In genomic region chr15:79791502-79791901, GRCm38 (mm10) we compare ENCODE assay signal across 10 mouse cellular contexts. TPM values are rescaled to one million over a fixed set of nuclear protein-coding genes. Genes with fewer than 3 reads are reported as not detected.
DNase-seq lines count a peak whose midpoint lies in the region; ATAC-seq lines count a peak whose summit lies in the region.
"Had no signal": no experiment of that assay in that cellular context is flagged by ENCODE, and none has a peak within 500 bp of the region (broad histone marks: within the 10 kb centered on the region; RNA-seq: fewer than 3 reads in every experiment).

No protein-coding gene starts in this region.

- H3K4me2 ChIP-seq in forebrain, embryonic 14.5 days (ENCODE audit: low read length), result no peak overlapping the region
- H3K4me2 ChIP-seq in forebrain, embryonic 15.5 days (replicated peaks), result no peak overlapping the region
- H3K4me2 ChIP-seq: heart, embryonic 13.5 days had no signal

- H3K9me3 ChIP-seq in forebrain, embryonic 14.5 days (replicated peaks; ENCODE audit: control insufficient read depth, low read length), result no peaks in the 10 kb centered on the region
- no peaks in the 10 kb centered on the region for H3K9me3 ChIP-seq in forebrain, embryonic 15.5 days
- H3K9me3 ChIP-seq: heart, embryonic 13.5 days had no signal

- no peaks in the 10 kb centered on the region for H3K36me3 ChIP-seq in forebrain, embryonic 14.5 days (ENCODE audit: control insufficient read depth, insufficient read depth, low read length)
- H3K36me3 ChIP-seq in forebrain, embryonic 15.5 days, result no peaks in the 10 kb centered on the region
- H3K36me3 ChIP-seq: heart, embryonic 13.5 days had no signal

- no peaks in the 10 kb centered on the region; the same call in 1 of the 2 replicates for H3K4me1 ChIP-seq in forebrain, embryonic 14.5 days (ENCODE audit: control insufficient read depth, insufficient read depth, low read length)
- H3K4me1 ChIP-seq in forebrain, embryonic 15.5 days, result peaks cover 3% of the 10 kb centered on the region; the same call in 1 of the 2 replicates
- H3K4me1 ChIP-seq: heart, embryonic 13.5 days had no signal

- H3K9ac ChIP-seq in forebrain, embryonic 14.5 days (ENCODE audit: low read length), result no peak overlapping the region
- H3K9ac ChIP-seq in forebrain, embryonic 15.5 days (replicated peaks), result no peak overlapping the region
- H3K9ac ChIP-seq: heart, embryonic 13.5 days had no signal

- intact Hi-C loops in gastrocnemius, postnatal 36 days (cut with DNase I), result no loop called here

- H3K4me3 ChIP-seq in forebrain, embryonic 14.5 days (ENCODE audit: low read depth, low read length), result no peak overlapping the region
- H3K4me3 ChIP-seq in forebrain, embryonic 15.5 days, result no peak overlapping the region
- H3K4me3 ChIP-seq: heart, embryonic 13.5 days had no signal

- WGBS in forebrain, embryonic 14.5 days, result 5% methylated on average over 12 of the region's 12 CpGs
- 5% methylated on average over 12 of the region's 12 CpGs for WGBS in forebrain, embryonic 15.5 days

- ATAC-seq in forebrain, embryonic 14.5 days, result no peak
- ATAC-seq in forebrain, embryonic 15.5 days (replicated peaks), result no peak
- ATAC-seq in megakaryocyte-erythroid progenitor cell, adult 5-6 weeks (replicated peaks; ENCODE audit: low FRiP score, low TSS enrichment, poor library complexity, severe bottlenecking), result 0 out of 2 replicates have a peak, but pooled peaks have one; percentile 50
- ATAC-seq in erythroid progenitor cell, adult 5-6 weeks (replicated peaks; ENCODE audit: low FRiP score, poor library complexity, severe bottlenecking), result no peak
- ATAC-seq: Patski had no signal

- H3K27me3 ChIP-seq in forebrain, embryonic 14.5 days (replicated peaks; ENCODE audit: control insufficient read depth, insufficient read depth, low read length), result no peaks in the 10 kb centered on the region; the same call in 1 of the 2 replicates
- H3K27me3 ChIP-seq in forebrain, embryonic 15.5 days, result no peaks in the 10 kb centered on the region

- no peak overlapping the region for H3K27ac ChIP-seq in forebrain, embryonic 14.5 days (ENCODE audit: low read depth, low read length)
- H3K27ac ChIP-seq in forebrain, embryonic 15.5 days (replicated peaks), result no peak overlapping the region
- H3K27ac ChIP-seq: heart, embryonic 13.5 days had no signal

- DNase-seq in forebrain, embryonic 14.5 days (ENCODE audit: low spot score), result peak; percentile 54
- DNase-seq in urinary bladder, postnatal 14 days (ENCODE audit: low spot score), result peak; percentile 69
- no peak for DNase-seq in urinary bladder, postnatal 10 days (ENCODE audit: low spot score)
- DNase-seq in kidney, adult 9 months, result peak; percentile 51
- no peak for DNase-seq in gastrocnemius, postnatal 36 days

RNA-seq across cellular contexts. Expression of gene Nptxr, which starts 13.1 kb away (rescaled TPM):
- 7.6 and 8.5 TPM in 2 replicates for polyA plus RNA-seq in forebrain, embryonic 14.5 days (2014; fragmentation: Nextera tagmentation; extraction: Ambion mirVana)
- 19.4 and 19.5 TPM in 2 replicates for polyA plus RNA-seq in forebrain, embryonic 15.5 days (2015; fragmentation: Nextera tagmentation; extraction: Ambion mirVana)
- 1.2 TPM in 1 of 2 replicates, not detected in the other for total RNA-seq in megakaryocyte-erythroid progenitor cell, adult 5-6 weeks (2014; fragmentation: Nextera tagmentation)
- total RNA-seq in megakaryocyte-erythroid progenitor cell, adult 5-6 weeks (2017), result not detected in 2 replicates
- not detected in 2 replicates for total RNA-seq in erythroid progenitor cell, adult 5-6 weeks (2015; ENCODE audit: low replicate concordance)
- 0.53 TPM in 1 of 2 replicates, not detected in the other for total RNA-seq in erythroid progenitor cell, adult 5-6 weeks (2017; ENCODE audit: low replicate concordance)
- total RNA-seq in gastrocnemius, postnatal 36 days (2021), result under 1 TPM; 0.66 to 0.72 TPM

RNA-seq across cellular contexts. Expression of gene Dnal4, which starts 13.9 kb away (rescaled TPM):
- polyA plus RNA-seq in forebrain, embryonic 14.5 days (2014; fragmentation: Nextera tagmentation; extraction: Ambion mirVana), result 96.1 and 101 TPM in 2 replicates
- polyA plus RNA-seq in forebrain, embryonic 15.5 days (2015; fragmentation: Nextera tagmentation; extraction: Ambion mirVana), result 94.8 and 99.9 TPM in 2 replicates
- 13.2 and 13.5 TPM in 2 replicates for total RNA-seq in megakaryocyte-erythroid progenitor cell, adult 5-6 weeks (2014; fragmentation: Nextera tagmentation)
- 7.6 and 10.0 TPM in 2 replicates for total RNA-seq in megakaryocyte-erythroid progenitor cell, adult 5-6 weeks (2017)
- 1.8 TPM in 1 of 2 replicates, not detected in the other for total RNA-seq in erythroid progenitor cell, adult 5-6 weeks (2015; ENCODE audit: low replicate concordance)
- 0.30 and 1.7 TPM in 2 replicates for total RNA-seq in erythroid progenitor cell, adult 5-6 weeks (2017; ENCODE audit: low replicate concordance)
- 1 to 10 TPM; 4.9 to 6.0 TPM for total RNA-seq in gastrocnemius, postnatal 36 days (2021)

RNA-seq across cellular contexts. Expression of gene Npcd, which starts 42.5 kb away (rescaled TPM):
- not detected in 2 replicates for polyA plus RNA-seq in forebrain, embryonic 14.5 days (2014; fragmentation: Nextera tagmentation; extraction: Ambion mirVana)
- polyA plus RNA-seq in forebrain, embryonic 15.5 days (2015; fragmentation: Nextera tagmentation; extraction: Ambion mirVana), result 0.46 TPM in 1 of 2 replicates, not detected in the other
- not detected in 2 replicates for total RNA-seq in megakaryocyte-erythroid progenitor cell, adult 5-6 weeks (2014; fragmentation: Nextera tagmentation)
- not detected in 2 replicates for total RNA-seq in megakaryocyte-erythroid progenitor cell, adult 5-6 weeks (2017)
- not detected in 2 replicates for total RNA-seq in erythroid progenitor cell, adult 5-6 weeks (2015; ENCODE audit: low replicate concordance)
- not detected in 2 replicates for total RNA-seq in erythroid progenitor cell, adult 5-6 weeks (2017; ENCODE audit: low replicate concordance)
- total RNA-seq in gastrocnemius, postnatal 36 days (2021), result under 1 TPM in 1 of 2 experiments, not detected in 1; 0.26 TPM
- polyA plus RNA-seq: heart, embryonic 13.5 days had no signal

RNA-seq across cellular contexts. Expression of gene Cbx6, which starts 43.0 kb away (rescaled TPM):
- polyA plus RNA-seq in forebrain, embryonic 14.5 days (2014; fragmentation: Nextera tagmentation; extraction: Ambion mirVana), result 18.1 and 29.1 TPM in 2 replicates
- 50.1 and 52.7 TPM in 2 replicates for polyA plus RNA-seq in forebrain, embryonic 15.5 days (2015; fragmentation: Nextera tagmentation; extraction: Ambion mirVana)
- 25.1 and 25.6 TPM in 2 replicates for total RNA-seq in megakaryocyte-erythroid progenitor cell, adult 5-6 weeks (2014; fragmentation: Nextera tagmentation)
- 14.4 and 36.7 TPM in 2 replicates for total RNA-seq in megakaryocyte-erythroid progenitor cell, adult 5-6 weeks (2017)
- 13.8 and 20.2 TPM in 2 replicates for total RNA-seq in erythroid progenitor cell, adult 5-6 weeks (2015; ENCODE audit: low replicate concordance)
- 21.8 and 38.9 TPM in 2 replicates for total RNA-seq in erythroid progenitor cell, adult 5-6 weeks (2017; ENCODE audit: low replicate concordance)
- 10 to 100 TPM; 10.4 to 12.7 TPM for total RNA-seq in gastrocnemius, postnatal 36 days (2021)

RNA-seq across cellular contexts. Expression of gene Sun2, which starts 49.2 kb away (rescaled TPM):
- polyA plus RNA-seq in forebrain, embryonic 14.5 days (2014; fragmentation: Nextera tagmentation; extraction: Ambion mirVana), result 4.8 and 7.6 TPM in 2 replicates
- polyA plus RNA-seq in forebrain, embryonic 15.5 days (2015; fragmentation: Nextera tagmentation; extraction: Ambion mirVana), result 10.5 and 11.6 TPM in 2 replicates
- 9.9 and 11.8 TPM in 2 replicates for total RNA-seq in megakaryocyte-erythroid progenitor cell, adult 5-6 weeks (2014; fragmentation: Nextera tagmentation)
- total RNA-seq in megakaryocyte-erythroid progenitor cell, adult 5-6 weeks (2017), result 13.9 and 15.2 TPM in 2 replicates
- 29.6 and 34.0 TPM in 2 replicates for total RNA-seq in erythroid progenitor cell, adult 5-6 weeks (2015; ENCODE audit: low replicate concordance)
- 56.9 and 67.4 TPM in 2 replicates for total RNA-seq in erythroid progenitor cell, adult 5-6 weeks (2017; ENCODE audit: low replicate concordance)
- total RNA-seq in gastrocnemius, postnatal 36 days (2021), result 10 to 100 TPM; 76.2 to 86.8 TPM

Comparison
In these comparisons a context has a peak if more than half of its experiments do, and no peak if none do; other contexts are left out.
1. DNase-seq: peak in forebrain, embryonic 14.5 days (single experiment), urinary bladder, postnatal 14 days (single experiment) and kidney, adult 9 months (single experiment); none in urinary bladder, postnatal 10 days (single experiment) and gastrocnemius, postnatal 36 days (0 of 2).